Mouse (Mus musculus) lung, embryonic 15.5 days (tissue): ENCODE results near the gene Tgm2. TPM values are rescaled to one million over a fixed set of nuclear protein-coding genes. Genes with fewer than 3 reads are reported as not detected.

Experiments
- ATAC-seq: fragments of 200-750 bp; cut with Nextera tagmentation; 2 replicates; pipeline ENCODE4 v1.8.0; 2017; ENCODE audit warnings: moderate number of reproducible peaks, borderline replicate concordance; ENCODE audit not compliant: low FRiP score, low TSS enrichment; ENCODE audit errors: extremely low read depth
- H3K27ac ChIP-seq: fragments of 300-500 bp; sonication (generic); 2 replicates; pipeline ENCODE4 v1.5.1; 2015; ENCODE audit warnings: moderate library complexity, mild to moderate bottlenecking, inconsistent platforms
- H3K27me3 ChIP-seq: fragments of 300-500 bp; sonication (generic); 2 replicates; pipeline ENCODE4 v1.6.1; 2015; ENCODE audit warnings: inconsistent platforms
- H3K36me3 ChIP-seq: fragments of 300-500 bp; sonication (generic); 2 replicates; pipeline ENCODE4 v1.6.1; 2015; ENCODE audit warnings: inconsistent platforms
- H3K4me1 ChIP-seq: fragments of 300-500 bp; sonication (generic); 2 replicates; pipeline ENCODE4 v1.6.1; 2015; ENCODE audit warnings: inconsistent platforms
- H3K4me2 ChIP-seq: fragments of 300-500 bp; sonication (generic); 2 replicates; pipeline ENCODE4 v1.6.1; 2015; ENCODE audit warnings: inconsistent platforms, mild to moderate bottlenecking, moderate library complexity
- H3K4me3 ChIP-seq: fragments of 300-500 bp; sonication (generic); 2 replicates; pipeline ENCODE4 v1.5.1; 2015; ENCODE audit warnings: mild to moderate bottlenecking, inconsistent platforms
- H3K9ac ChIP-seq: fragments of 300-500 bp; sonication (generic); 2 replicates; pipeline ENCODE4 v1.6.1; 2015; ENCODE audit warnings: inconsistent platforms
- H3K9me3 ChIP-seq: fragments of 300-500 bp; sonication (generic); 2 replicates; pipeline ENCODE4 v1.6.1; 2016; ENCODE audit warnings: inconsistent platforms
- WGBS: fragments of 180-500 bp; shearing (Covaris S2); methylation state at CpG from one replicate; pipeline ENCODE4 v1.1.7; 2015; 5-methylcytosine and 5-hydroxymethylcytosine counted together
- polyA plus RNA-seq: library from polyadenylated mRNA; unstranded; fragments of >200 nt; fragmentation: Nextera tagmentation; extraction: Ambion mirVana; gene quantifications from 2 replicates; pipeline ENCODE4 v1.2.1, GENCODE M21; 2015

The Tgm2 gene
- polyA plus RNA-seq, 1 experiment from 2014 or later, result 70.0 TPM

GRCm38 (mm10) chr2:158138778-158139177, 7.5 kb downstream of the Tgm2 start:
- 94% methylated on average over 9 of the region's 9 CpGs for WGBS
- Histone ChIP-seq H3K4me2 (no peak overlapping the region), H3K27me3 (no peaks in the 10 kb centered on the region), H3K36me3 (peaks cover 8% of the 10 kb centered on the region; the same call in 1 of the 2 replicates), H3K4me3 (no peak overlapping the region), H3K9ac (no peak overlapping the region), H3K27ac (0 out of 2 replicates have a peak overlapping the region, but pooled peaks have one; percentile 68), H3K9me3 (no peaks in the 10 kb centered on the region), H3K4me1 (peaks cover 69% of the 10 kb centered on the region)
- no peak for ATAC-seq

- Histone ChIP-seq H3K27ac (no peak overlapping the region), H3K4me1 (peaks cover 62% of the 10 kb centered on the region)
- no peak for ATAC-seq
Observed at GRCm38 (mm10) chr2:158137771-158138170, 8.5 kb downstream of the Tgm2 start.

GRCm38 (mm10) chr2:158136205-158136604, 10.0 kb downstream of the Tgm2 start:
- Histone ChIP-seq H3K4me1 (peaks cover 46% of the 10 kb centered on the region), H3K4me3 (no peak overlapping the region), H3K27ac (peak overlapping the region; percentile 70), H3K9me3 (no peaks in the 10 kb centered on the region), H3K4me2 (no peak overlapping the region), H3K9ac (no peak overlapping the region), H3K36me3 (peaks cover 17% of the 10 kb centered on the region; the same call in 1 of the 2 replicates), H3K27me3 (no peaks in the 10 kb centered on the region)
- ATAC-seq, result peak; percentile 76
- 32% methylated on average over 7 of the region's 7 CpGs for WGBS

More at GRCm38 (mm10) chr2:158137771-158138170, 8.5 kb downstream of the Tgm2 start:
- H3K9ac ChIP-seq, result no peak overlapping the region
- H3K4me3 ChIP-seq, result no peak overlapping the region
- H3K36me3 ChIP-seq, result peaks cover 11% of the 10 kb centered on the region; the same call in 1 of the 2 replicates
- no peaks in the 10 kb centered on the region for H3K27me3 ChIP-seq
- H3K9me3 ChIP-seq, result no peaks in the 10 kb centered on the region
- H3K4me2 ChIP-seq, result no peak overlapping the region
- 70% methylated on average over 12 of the region's 12 CpGs for WGBS

GRCm38 (mm10) chr2:158133050-158133449, 13.2 kb downstream of the Tgm2 start:
- Histone ChIP-seq H3K4me3 (no peak overlapping the region), H3K27me3 (no peaks in the 10 kb centered on the region), H3K27ac (no peak overlapping the region), H3K4me2 (no peak overlapping the region), H3K36me3 (peaks cover 12% of the 10 kb centered on the region; the same call in 1 of the 2 replicates), H3K9me3 (no peaks in the 10 kb centered on the region), H3K9ac (no peak overlapping the region), H3K4me1 (peaks cover 46% of the 10 kb centered on the region)
- no peak for ATAC-seq
- WGBS, result 65% methylated on average over 6 of the region's 6 CpGs

GRCm38 (mm10) chr2:158132320-158132719, 13.9 kb downstream of the Tgm2 start:
- 78% methylated on average over 10 of the region's 10 CpGs for whole genome bisulfite sequencing
- Histone ChIP-seq H3K4me1 (peaks cover 43% of the 10 kb centered on the region), H3K9me3 (no peaks in the 10 kb centered on the region), H3K36me3 (peaks cover 12% of the 10 kb centered on the region; the same call in 1 of the 2 replicates), H3K9ac (no peak overlapping the region), H3K27me3 (no peaks in the 10 kb centered on the region), H3K4me2 (no peak overlapping the region), H3K27ac (no peak overlapping the region), H3K4me3 (no peak overlapping the region)
- ATAC-seq, result no peak

- no peak overlapping the region for H3K4me2 ChIP-seq
- H3K9me3 ChIP-seq, result no peaks in the 10 kb centered on the region
- no peak for ATAC-seq
- peaks cover 41% of the 10 kb centered on the region for H3K4me1 ChIP-seq
- H3K4me3 ChIP-seq, result no peak overlapping the region
- 82% methylated on average over 13 of the region's 13 CpGs for WGBS
- H3K36me3 ChIP-seq, result peaks cover 18% of the 10 kb centered on the region
- no peak overlapping the region for H3K27ac ChIP-seq
- no peaks in the 10 kb centered on the region for H3K27me3 ChIP-seq
- no peak overlapping the region for H3K9ac ChIP-seq
Observed at GRCm38 (mm10) chr2:158131197-158131835, 14.9 kb downstream of the Tgm2 start.

GRCm38 (mm10) chr2:158130391-158130986, 15.7 kb downstream of the Tgm2 start:
- Histone ChIP-seq H3K4me1 (peaks cover 33% of the 10 kb centered on the region), H3K36me3 (peaks cover 25% of the 10 kb centered on the region), H3K4me2 (no peak overlapping the region), H3K27me3 (no peaks in the 10 kb centered on the region), H3K9me3 (no peaks in the 10 kb centered on the region), H3K27ac (no peak overlapping the region), H3K4me3 (no peak overlapping the region), H3K9ac (no peak overlapping the region)
- 45% methylated on average over 5 of the region's 5 CpGs for WGBS
- ATAC-seq, result no peak

- no peak overlapping the region for H3K4me2 ChIP-seq
- H3K9me3 ChIP-seq, result no peaks in the 10 kb centered on the region
- 78% methylated on average over 16 of the region's 16 CpGs for WGBS
- H3K27ac ChIP-seq, result peak overlapping the region; percentile 81; the same call in 1 of the 2 replicates
- no peak overlapping the region for H3K4me3 ChIP-seq
- peaks cover 30% of the 10 kb centered on the region for H3K4me1 ChIP-seq
- ATAC-seq, result no peak
- H3K9ac ChIP-seq, result no peak overlapping the region
- no peaks in the 10 kb centered on the region for H3K27me3 ChIP-seq
- peaks cover 36% of the 10 kb centered on the region for H3K36me3 ChIP-seq
Observed at GRCm38 (mm10) chr2:158129291-158130002, 16.8 kb downstream of the Tgm2 start.

GRCm38 (mm10) chr2:158128461-158129130, 17.6 kb downstream of the Tgm2 start:
- H3K9me3 ChIP-seq, result no peaks in the 10 kb centered on the region
- H3K4me3 ChIP-seq, result no peak overlapping the region
- H3K4me1 ChIP-seq, result peaks cover 30% of the 10 kb centered on the region
- no peaks in the 10 kb centered on the region for H3K27me3 ChIP-seq
- peak overlapping the region; percentile 81 for H3K27ac ChIP-seq
- no peak overlapping the region for H3K4me2 ChIP-seq
- no peak; the same call in 1 of the 2 replicates for ATAC-seq
- 68% methylated on average over 8 of the region's 8 CpGs for WGBS
- H3K36me3 ChIP-seq, result peaks cover 40% of the 10 kb centered on the region
- no peak overlapping the region for H3K9ac ChIP-seq

- peak; percentile 89 for ATAC-seq
- Histone ChIP-seq H3K27ac (peak overlapping the region; percentile 81), H3K9me3 (no peaks in the 10 kb centered on the region), H3K36me3 (peaks cover 41% of the 10 kb centered on the region), H3K4me3 (no peak overlapping the region), H3K4me1 (peaks cover 31% of the 10 kb centered on the region), H3K27me3 (no peaks in the 10 kb centered on the region), H3K4me2 (no peak overlapping the region), H3K9ac (no peak overlapping the region)
- 46% methylated on average over 7 of the region's 7 CpGs for WGBS
Observed at GRCm38 (mm10) chr2:158127872-158128271, 18.4 kb downstream of the Tgm2 start.

GRCm38 (mm10) chr2:158127245-158127644, 19.0 kb downstream of the Tgm2 start:
- no peak overlapping the region for H3K4me2 ChIP-seq
- H3K27ac ChIP-seq, result peak overlapping the region; percentile 81
- no peak overlapping the region for H3K9ac ChIP-seq
- H3K27me3 ChIP-seq, result no peaks in the 10 kb centered on the region
- H3K4me3 ChIP-seq, result no peak overlapping the region
- H3K9me3 ChIP-seq, result no peaks in the 10 kb centered on the region
- H3K36me3 ChIP-seq, result peaks cover 43% of the 10 kb centered on the region
- peaks cover 38% of the 10 kb centered on the region for H3K4me1 ChIP-seq
- WGBS, result 83% methylated on average over 6 of the region's 6 CpGs
- no peak for ATAC-seq
